Mouse (Mus musculus) lung, postnatal 0 days (tissue): ENCODE data around the gene Rab11fip4.

Experiments used
- CTCF ChIP-seq: IDR thresholded peaks from 2 replicates; pipeline ENCODE4 v1.5.1; 2016; ENCODE audit warnings: antibody characterized with exemption, mild to moderate bottlenecking
- EP300 ChIP-seq: IDR thresholded peaks from 2 replicates; pipeline ENCODE4 v1.6.1; 2016; ENCODE audit warnings: antibody characterized with exemption, mild to moderate bottlenecking, control low read depth

DNA sequence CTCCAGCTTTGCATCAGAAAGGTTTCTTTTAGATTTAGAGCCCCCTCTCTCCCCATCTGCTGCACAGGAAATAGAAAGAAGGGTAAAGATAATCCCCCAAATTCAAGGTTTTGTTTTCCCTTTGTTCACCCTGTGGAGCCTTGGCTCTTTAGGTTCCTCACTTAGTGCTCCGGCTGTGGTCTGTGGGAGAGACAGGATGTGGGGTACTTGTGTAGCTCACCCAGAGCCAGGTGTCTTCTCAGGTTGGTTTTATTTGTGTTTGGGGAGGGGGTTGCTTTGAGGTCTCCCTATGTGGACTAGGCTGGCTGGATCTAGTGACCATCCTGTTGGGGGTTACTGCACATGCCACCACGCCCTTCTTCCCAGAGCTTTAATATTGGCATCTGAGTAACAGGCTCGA, 23.9 kb downstream of the Rab11fip4 start:
- TF ChIP-seq CTCF, result no peak
- TF ChIP-seq EP300, result no peak
